Comparison of ENCODE assay signal across 8 mouse cellular contexts in the genomic region with DNA sequence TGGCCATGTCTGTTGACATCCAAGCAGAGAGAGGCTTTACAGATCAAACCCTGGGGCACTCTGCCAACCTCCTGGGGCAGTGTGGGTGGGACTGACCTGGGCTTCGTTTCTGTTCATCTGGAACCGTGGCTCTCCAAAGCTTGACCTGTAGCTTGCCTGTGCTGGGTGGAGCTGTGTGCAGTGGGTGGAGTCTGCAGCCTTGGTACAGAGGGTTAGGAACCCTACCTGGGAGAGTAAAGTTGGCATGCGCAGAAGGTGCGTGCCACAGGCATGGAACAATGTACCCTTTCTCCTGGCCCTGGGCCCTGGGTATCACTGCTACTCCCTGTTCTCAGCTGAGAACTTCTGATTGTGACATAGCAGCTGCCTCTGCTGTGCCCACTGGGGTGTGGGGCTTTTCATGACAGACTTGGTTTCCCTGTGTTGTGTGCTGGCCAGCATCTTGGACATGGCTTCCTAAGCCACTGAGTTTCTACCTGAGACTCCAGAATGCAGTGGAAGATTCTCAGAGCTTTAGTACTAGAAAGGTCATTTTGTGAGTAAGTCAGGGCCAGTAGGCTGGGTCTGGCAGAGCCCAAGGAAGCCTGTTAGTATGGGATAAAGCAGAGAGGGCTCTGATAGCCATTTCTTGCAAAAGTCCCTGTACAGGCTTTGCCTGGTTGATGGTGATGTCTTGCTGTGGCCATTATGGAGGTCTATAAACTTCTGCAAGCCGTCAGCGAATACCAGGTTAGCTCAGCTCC. TPM values are rescaled to one million over a fixed set of nuclear protein-coding genes. Genes with fewer than 3 reads are reported as not detected.
A peak's percentile ranks its signal among the peaks of the same experiment; 100 is the strongest.
DNase-seq lines count a peak whose midpoint lies in the region; ATAC-seq and TF ChIP-seq lines count a peak whose summit lies in the region.

No protein-coding gene starts in this region.

- ATAC-seq in forebrain, postnatal 0 days = no peak

- H3K9ac ChIP-seq in forebrain, postnatal 0 days = no peak overlapping the region

- TF ChIP-seq POLR2A in testis, adult 2 months (IDR thresholded peaks at IDR 0.05; ENCODE audit: control insufficient read depth, low read depth, low read length) = no peak

- 66% methylated on average over 6 of the region's 6 CpGs for WGBS in forebrain, postnatal 0 days

- TF ChIP-seq CTCF in testis, adult 2 months (IDR thresholded peaks at IDR 0.05; ENCODE audit: control insufficient read depth, insufficient read depth, insufficient replicate concordance, low read depth, low read length) = no peak
- no peak for TF ChIP-seq CTCF in forebrain, postnatal 0 days (IDR thresholded peaks at IDR 0.05; ENCODE audit: low read depth)

- no peaks in the 10 kb centered on the region for H3K9me3 ChIP-seq in forebrain, postnatal 0 days (ENCODE audit: low read length)

- no peaks in the 10 kb centered on the region for H3K36me3 ChIP-seq in testis, adult 2 months (ENCODE audit: control insufficient read depth, insufficient read depth, low read length)
- no peaks in the 10 kb centered on the region for H3K36me3 ChIP-seq in forebrain, postnatal 0 days (ENCODE audit: insufficient read depth)

- DNase-seq in cerebellum, adult 11 months = peak; percentile 67
- DNase-seq in cerebellum, postnatal 4 days (ENCODE audit: low spot score in 2 of 2) = no peak
- peak; percentile 58 for DNase-seq in ovary, adult 18-20 months (ENCODE audit: low spot score)
- DNase-seq in ovary, postnatal 10 days (ENCODE audit: low spot score) = no peak
- peak; percentile 95 to 98 for DNase-seq in kidney, postnatal 25 days
- DNase-seq in forebrain, postnatal 0 days = no peak
- no peak for DNase-seq in left cerebral cortex, adult 9 months (ENCODE audit: low spot score in 2 of 2)

- H3K27ac ChIP-seq in testis, adult 2 months (ENCODE audit: control insufficient read depth, insufficient read depth, low read depth, low read length) = no peak overlapping the region
- no peak overlapping the region for H3K27ac ChIP-seq in forebrain, postnatal 0 days (ENCODE audit: low read depth, low read length)

- H3K4me2 ChIP-seq in forebrain, postnatal 0 days (ENCODE audit: low read depth) = no peak overlapping the region

- H3K4me1 ChIP-seq in testis, adult 2 months (ENCODE audit: control insufficient read depth, insufficient read depth, low read length) = no peaks in the 10 kb centered on the region; the same call in none of the 2 replicates
- peaks cover 20% of the 10 kb centered on the region for H3K4me1 ChIP-seq in forebrain, postnatal 0 days (ENCODE audit: insufficient read depth)

- H3K4me3 ChIP-seq in testis, adult 2 months (ENCODE audit: control insufficient read depth, low read depth, low read length) = peak overlapping the region; percentile 12
- no peak overlapping the region for H3K4me3 ChIP-seq in forebrain, postnatal 0 days (ENCODE audit: low read depth, low read length)

- no peaks in the 10 kb centered on the region for H3K27me3 ChIP-seq in testis, adult 2 months (ENCODE audit: control insufficient read depth, insufficient read depth, low read length)
- no peaks in the 10 kb centered on the region for H3K27me3 ChIP-seq in forebrain, postnatal 0 days (ENCODE audit: insufficient read depth, low read length)

RNA-seq across cellular contexts. Expression of gene Zmiz1, which starts 30.5 kb away (rescaled TPM):
- polyA plus RNA-seq in testis, adult 2 months (2012; rRNA removed) = 9.1 and 10.0 TPM in 2 replicates
- 48.5 and 75.6 TPM in 2 replicates for total RNA-seq in forebrain, postnatal 0 days (2014; rRNA removed)
- polyA plus RNA-seq in forebrain, postnatal 0 days (2015; fragmentation: Nextera tagmentation; extraction: Ambion mirVana) = 27.7 and 38.0 TPM in 2 replicates

Comparison
In these comparisons a context has a peak if more than half of its experiments do, and no peak if none do; other contexts are left out.
1. DNase-seq: peak in cerebellum, adult 11 months (single experiment), ovary, adult 18-20 months (single experiment) and kidney, postnatal 25 days (2 of 2); none in cerebellum, postnatal 4 days (0 of 2), ovary, postnatal 10 days (single experiment), forebrain, postnatal 0 days (single experiment) and left cerebral cortex, adult 9 months (0 of 2).